In genomic region chr5:141994192-141994591, GRCm38 (mm10) we compare ENCODE assay signal across 11 mouse cellular contexts.
"Had no signal": no experiment of that assay in that cellular context is flagged by ENCODE, and none has a peak within 500 bp of the region (broad histone marks: within the 10 kb centered on the region; RNA-seq: fewer than 3 reads in every experiment).

No protein-coding gene starts in this region.

- ATAC-seq: midbrain, embryonic 16.5 days had no signal

- DNase-seq: lung, adult 18-20 months; lung, embryonic 14.5 days; lung, postnatal 10 days; lung, postnatal 4 days; midbrain, embryonic 14.5 days; retina, postnatal 1 day; spleen, adult 18-20 months; thymus, adult 18-20 months; thymus, postnatal 14 days; thymus, postnatal 36 days had no signal
